Mouse (Mus musculus) CH12.LX (cell line): ENCODE data around the gene Gpr137. TPM values are rescaled to one million over a fixed set of nuclear protein-coding genes. Genes with fewer than 3 reads are reported as not detected.

Experiments
- DNase-seq: peaks from one replicate; pipeline ENCODE4 v3.0.0-alpha.2; 2013; ENCODE audit errors: extremely low read depth
- H3K27ac ChIP-seq: 2 replicates; pipeline ENCODE4 v1.5.1; 2012; ENCODE audit warnings: low read depth, mild to moderate bottlenecking, control low read depth, moderate library complexity; ENCODE audit not compliant: insufficient read depth
- H3K27me3 ChIP-seq: replicated peaks from 2 replicates; pipeline ENCODE3; 2012; ENCODE audit warnings: inconsistent platforms
- H3K36me3 ChIP-seq, 2 experiments: replicated peaks in 1 of 2; 2 replicates each; pipeline versions ENCODE3 to v1.6.1; 2012; ENCODE audit warnings: inconsistent platforms in 1 of 2, low read length in 1 of 2, mild to moderate bottlenecking in 1 of 2, mixed read lengths in 1 of 2, moderate library complexity in 1 of 2; ENCODE audit not compliant: control insufficient read depth in 1 of 2, insufficient read depth in 1 of 2
- H3K4me1 ChIP-seq, 2 experiments: 2 replicates each; pipeline ENCODE4 v1.6.1; 2012; ENCODE audit warnings: inconsistent platforms in 1 of 2, moderate library complexity in 1 of 2; ENCODE audit not compliant: insufficient read depth in 2 of 2, control insufficient read depth in 1 of 2
- H3K4me2 ChIP-seq: 2 replicates; pipeline ENCODE4 v1.6.1; 2012; ENCODE audit warnings: low read depth, mild to moderate bottlenecking, control low read depth; ENCODE audit not compliant: poor library complexity, insufficient read depth, severe bottlenecking
- H3K4me3 ChIP-seq, 3 experiments: fragments of 150-350 bp in 1 of 3; sonication (generic) in 1 of 3; replicated peaks in 1 of 3; 2 replicates each; pipeline versions ENCODE3 to v1.5.1; 2011 to 2012; ENCODE audit warnings: low read depth in 2 of 3, low read length in 2 of 3, mild to moderate bottlenecking in 2 of 3, moderate library complexity in 2 of 3, control low read depth in 1 of 3, improper control_type of control experiment in 1 of 3, inconsistent platforms in 1 of 3, mixed read lengths in 1 of 3; ENCODE audit not compliant: poor library complexity in 1 of 3
- H3K79me2 ChIP-seq: replicated peaks from 2 replicates; pipeline ENCODE4 v1.6.1; 2012; ENCODE audit warnings: mild to moderate bottlenecking, moderate library complexity; ENCODE audit not compliant: control insufficient read depth, poor library complexity, insufficient read depth, severe bottlenecking; ENCODE audit errors: extremely low read depth
- H3K9ac ChIP-seq: 2 replicates; pipeline ENCODE4 v1.6.1; 2012; ENCODE audit warnings: low read depth, mild to moderate bottlenecking, control low read depth, moderate library complexity; ENCODE audit not compliant: insufficient read depth
- H3K9me3 ChIP-seq: replicated peaks from 2 replicates; pipeline ENCODE3; 2012; ENCODE audit warnings: low read length, inconsistent platforms, mixed read lengths
- CHD2 ChIP-seq: IDR thresholded peaks from 2 replicates; pipeline ENCODE4 v1.6.1; 2011; ENCODE audit warnings: low read length, improper control_type of control experiment
- CTCF ChIP-seq, 2 experiments: IDR thresholded peaks in 1 of 2; conservative IDR thresholded peaks in 1 of 2; 2 replicates each; pipeline ENCODE4 v1.5.1; 2011 to 2012; ENCODE audit warnings: low read depth in 2 of 2, low read length in 2 of 2, improper control_type of control experiment in 1 of 2, inconsistent platforms in 1 of 2, mild to moderate bottlenecking in 1 of 2, moderate library complexity in 1 of 2
- E2F4 ChIP-seq: IDR thresholded peaks from 2 replicates; pipeline ENCODE4 v1.6.1; 2011; ENCODE audit warnings: low read depth, low read length, improper control_type of control experiment; ENCODE audit not compliant: insufficient replicate concordance
- ELF1 ChIP-seq: IDR thresholded peaks from 2 replicates; pipeline ENCODE4 v1.6.1; 2014; ENCODE audit warnings: low read depth, mild to moderate bottlenecking, inconsistent platforms, low read length, improper control_type of control experiment
- EP300 ChIP-seq: IDR thresholded peaks from 2 replicates; pipeline ENCODE4 v1.6.1; 2011; ENCODE audit warnings: low read length, improper control_type of control experiment
- ETS1 ChIP-seq: conservative IDR thresholded peaks from 2 replicates; pipeline ENCODE4 v1.6.1; 2012; ENCODE audit warnings: low read depth, mild to moderate bottlenecking, inconsistent platforms, low read length, improper control_type of control experiment, moderate library complexity
- GABPA ChIP-seq: IDR thresholded peaks from 2 replicates; pipeline ENCODE4 v1.6.1; 2012; ENCODE audit warnings: low read depth, low read length, improper control_type of control experiment, inconsistent platforms; ENCODE audit not compliant: insufficient replicate concordance
- HCFC1 ChIP-seq: IDR thresholded peaks from 2 replicates; pipeline ENCODE4 v1.6.1; 2012; ENCODE audit warnings: low read depth, mild to moderate bottlenecking, inconsistent platforms, low read length, improper control_type of control experiment
- IRF4 ChIP-seq: IDR thresholded peaks from 2 replicates; pipeline ENCODE4 v1.6.1; 2014; ENCODE audit warnings: low read depth, mild to moderate bottlenecking, inconsistent platforms, low read length, improper control_type of control experiment
- JUN ChIP-seq: IDR thresholded peaks from 2 replicates; pipeline ENCODE4 v1.6.1; 2011; ENCODE audit warnings: low read depth, mild to moderate bottlenecking, low read length, improper control_type of control experiment, moderate library complexity; ENCODE audit not compliant: insufficient read depth
- JUND ChIP-seq: conservative IDR thresholded peaks from 2 replicates; pipeline ENCODE4 v1.6.1; 2011; ENCODE audit warnings: low read depth, low read length, improper control_type of control experiment
- KAT2A ChIP-seq: IDR thresholded peaks from 2 replicates; pipeline ENCODE4 v1.6.1; 2012; ENCODE audit warnings: low read length, improper control_type of control experiment, inconsistent platforms; ENCODE audit not compliant: insufficient replicate concordance
- MAFK ChIP-seq: IDR thresholded peaks from 2 replicates; pipeline ENCODE4 v1.6.1; 2011; ENCODE audit warnings: low read length, improper control_type of control experiment; ENCODE audit not compliant: insufficient replicate concordance
- MAX ChIP-seq: IDR thresholded peaks from 2 replicates; pipeline ENCODE4 v1.6.1; 2011; ENCODE audit warnings: low read length, improper control_type of control experiment
- MAZ ChIP-seq: IDR thresholded peaks from 2 replicates; pipeline ENCODE4 v1.6.1; 2012; ENCODE audit warnings: low read depth, mild to moderate bottlenecking, inconsistent platforms, low read length, improper control_type of control experiment, moderate library complexity
- MEF2A ChIP-seq: IDR thresholded peaks from 2 replicates; pipeline ENCODE4 v1.6.1; 2014; ENCODE audit warnings: low read depth, mild to moderate bottlenecking, inconsistent platforms, low read length, improper control_type of control experiment, borderline replicate concordance
- MXI1 ChIP-seq: IDR thresholded peaks from 2 replicates; pipeline ENCODE4 v1.6.1; 2011; ENCODE audit warnings: mild to moderate bottlenecking, low read depth, low read length, improper control_type of control experiment
- MYC ChIP-seq: IDR thresholded peaks from 2 replicates; pipeline ENCODE4 v1.6.1; 2011; ENCODE audit warnings: low read depth, mild to moderate bottlenecking, improper control_type of control experiment, low read length
- NRF1 ChIP-seq: IDR thresholded peaks from 2 replicates; pipeline ENCODE4 v1.6.1; 2014; ENCODE audit warnings: low read depth, mild to moderate bottlenecking, inconsistent platforms, low read length, improper control_type of control experiment, moderate library complexity
- PAX5 ChIP-seq: IDR thresholded peaks from 2 replicates; pipeline ENCODE4 v1.6.1; 2012; ENCODE audit warnings: low read length, inconsistent platforms, mixed read lengths
- POLR2A ChIP-seq: IDR thresholded peaks from 2 replicates; pipeline ENCODE4 v1.6.1; 2011; ENCODE audit warnings: low read depth, mild to moderate bottlenecking, improper control_type of control experiment, low read length
- RAD21 ChIP-seq: IDR thresholded peaks from 2 replicates; pipeline ENCODE4 v1.6.1; 2011; ENCODE audit warnings: low read depth, mild to moderate bottlenecking, low read length, improper control_type of control experiment, moderate library complexity
- RCOR1 ChIP-seq: conservative IDR thresholded peaks from 2 replicates; pipeline ENCODE4 v1.6.1; 2012; ENCODE audit warnings: low read depth, mild to moderate bottlenecking, inconsistent platforms, low read length, improper control_type of control experiment
- SIN3A ChIP-seq: IDR thresholded peaks from 2 replicates; pipeline ENCODE4 v1.6.1; 2012; ENCODE audit warnings: low read length, improper control_type of control experiment, inconsistent platforms
- SMC3 ChIP-seq: IDR thresholded peaks from 2 replicates; pipeline ENCODE4 v1.6.1; 2011; ENCODE audit warnings: low read depth, low read length, improper control_type of control experiment
- TBP ChIP-seq: conservative IDR thresholded peaks from 2 replicates; pipeline ENCODE4 v1.6.1; 2011; ENCODE audit warnings: low read depth, low read length, improper control_type of control experiment
- TCF12 ChIP-seq: IDR thresholded peaks from 2 replicates; pipeline ENCODE4 v1.6.1; 2014; ENCODE audit warnings: low read depth, mild to moderate bottlenecking, inconsistent platforms, low read length, improper control_type of control experiment
- UBTF ChIP-seq: IDR thresholded peaks from 2 replicates; pipeline ENCODE4 v1.6.1; 2012; ENCODE audit warnings: low read depth, mild to moderate bottlenecking, inconsistent platforms, low read length, improper control_type of control experiment, moderate library complexity
- USF1 ChIP-seq: IDR thresholded peaks from 2 replicates; pipeline ENCODE4 v1.6.1; 2014; ENCODE audit warnings: low read depth, mild to moderate bottlenecking, inconsistent platforms, low read length, improper control_type of control experiment
- USF2 ChIP-seq: conservative IDR thresholded peaks from 2 replicates; pipeline ENCODE4 v1.6.1; 2011; ENCODE audit warnings: low read depth, low read length, improper control_type of control experiment
- ZC3H11A ChIP-seq: IDR thresholded peaks from 2 replicates; pipeline ENCODE4 v1.6.1; 2012; ENCODE audit warnings: low read depth, mild to moderate bottlenecking, inconsistent platforms, low read length, improper control_type of control experiment
- ZKSCAN1 ChIP-seq: IDR thresholded peaks from 2 replicates; pipeline ENCODE4 v1.6.1; 2012; ENCODE audit warnings: low read depth, inconsistent platforms, low read length, improper control_type of control experiment, borderline replicate concordance
- dilution Hi-C: fragments of 300-500 bp; cut with MboI; formaldehyde crosslinking; loops from 2 replicates; pipeline ENCODE4 v1.14.3; 2020; ENCODE audit warnings: low sequenced_read_pairs; ENCODE audit not compliant: extremely low pct_unique_long_range_greater_than_20kb, extremely low pct_ligation_motif_present
- in situ Hi-C: fragments of 300-500 bp; cut with MboI; formaldehyde crosslinking; loops from 3 replicates; pipeline ENCODE4 v1.14.3; 2019; ENCODE audit warnings: low sequenced_read_pairs, low pct_ligation_motif_present, low pct_unique_long_range_greater_than_20kb, mixed read lengths
- polyA plus RNA-seq: library from polyadenylated mRNA; unstranded; fragments of >175 nt; gene quantifications from 2 replicates; pipeline ENCODE4 v1.2.1, GENCODE M21; 2012; ENCODE audit warnings: low read depth; ENCODE audit not compliant: insufficient read length
- total RNA-seq, 2 experiments: library from RNA; depleted of rRNA; stranded (reverse); fragments of 300-350 nt in 1 of 2; fragments of >200 nt in 1 of 2; gene quantifications; 2 replicates each; pipeline ENCODE4 v1.2.3; 2012 to 2014

Gene Gpr137
- total and polyA plus RNA-seq, 3 experiments = 8.8 to 18.1 (median 14.4) TPM

DNA sequence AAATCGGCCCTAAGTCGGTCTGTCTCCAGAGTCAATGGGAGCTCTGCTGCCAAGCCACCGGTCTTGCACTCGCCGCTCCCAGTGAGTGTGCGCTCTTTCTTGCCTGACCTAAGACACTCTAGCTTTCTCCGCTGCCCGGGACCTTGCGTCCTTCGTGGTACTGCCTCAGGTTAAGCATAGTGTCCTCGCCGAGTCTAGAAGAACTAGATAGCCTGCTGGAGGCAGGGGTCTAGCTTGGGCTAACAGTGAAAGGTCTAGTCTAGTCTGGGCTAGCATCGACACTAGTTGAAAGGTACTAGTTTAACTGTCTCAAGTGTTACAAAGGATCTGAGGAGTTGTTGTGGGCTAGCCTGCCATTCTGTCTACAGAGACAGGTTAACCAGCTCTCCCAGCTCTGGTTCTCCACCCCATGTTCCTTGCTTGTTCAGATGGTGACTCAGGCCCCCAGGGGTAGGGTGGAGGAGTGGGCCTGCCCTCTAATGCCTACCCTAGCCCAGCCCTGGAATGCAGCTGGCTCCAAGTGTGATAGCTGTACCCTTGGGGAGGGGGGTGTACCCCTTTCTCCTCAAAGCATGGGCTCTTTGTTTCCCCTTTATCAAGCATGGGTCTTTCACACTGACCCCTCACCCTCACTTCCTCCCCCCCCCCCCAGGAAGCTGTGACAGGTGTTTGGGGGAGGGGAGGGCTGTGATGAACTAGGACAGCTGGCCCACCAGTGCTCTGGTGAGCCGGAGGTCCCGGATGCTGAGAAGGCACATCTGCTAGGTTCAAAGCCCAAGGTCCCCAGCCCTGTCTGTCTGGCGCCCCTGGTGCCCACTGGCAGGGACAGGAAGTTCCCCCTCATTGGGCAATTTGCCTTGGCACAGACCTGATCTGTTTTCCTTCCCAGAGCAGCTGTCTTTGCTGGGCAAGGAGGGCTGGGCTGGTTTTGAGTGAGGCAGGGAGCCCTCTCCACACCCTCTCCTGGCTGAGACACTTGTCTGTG, 33.5 kb upstream of the Gpr137 start, which contains the start of gene Plcb3 (continued):
- no peak; the same call in 1 of the 2 replicates for TF ChIP-seq MAX

DNA sequence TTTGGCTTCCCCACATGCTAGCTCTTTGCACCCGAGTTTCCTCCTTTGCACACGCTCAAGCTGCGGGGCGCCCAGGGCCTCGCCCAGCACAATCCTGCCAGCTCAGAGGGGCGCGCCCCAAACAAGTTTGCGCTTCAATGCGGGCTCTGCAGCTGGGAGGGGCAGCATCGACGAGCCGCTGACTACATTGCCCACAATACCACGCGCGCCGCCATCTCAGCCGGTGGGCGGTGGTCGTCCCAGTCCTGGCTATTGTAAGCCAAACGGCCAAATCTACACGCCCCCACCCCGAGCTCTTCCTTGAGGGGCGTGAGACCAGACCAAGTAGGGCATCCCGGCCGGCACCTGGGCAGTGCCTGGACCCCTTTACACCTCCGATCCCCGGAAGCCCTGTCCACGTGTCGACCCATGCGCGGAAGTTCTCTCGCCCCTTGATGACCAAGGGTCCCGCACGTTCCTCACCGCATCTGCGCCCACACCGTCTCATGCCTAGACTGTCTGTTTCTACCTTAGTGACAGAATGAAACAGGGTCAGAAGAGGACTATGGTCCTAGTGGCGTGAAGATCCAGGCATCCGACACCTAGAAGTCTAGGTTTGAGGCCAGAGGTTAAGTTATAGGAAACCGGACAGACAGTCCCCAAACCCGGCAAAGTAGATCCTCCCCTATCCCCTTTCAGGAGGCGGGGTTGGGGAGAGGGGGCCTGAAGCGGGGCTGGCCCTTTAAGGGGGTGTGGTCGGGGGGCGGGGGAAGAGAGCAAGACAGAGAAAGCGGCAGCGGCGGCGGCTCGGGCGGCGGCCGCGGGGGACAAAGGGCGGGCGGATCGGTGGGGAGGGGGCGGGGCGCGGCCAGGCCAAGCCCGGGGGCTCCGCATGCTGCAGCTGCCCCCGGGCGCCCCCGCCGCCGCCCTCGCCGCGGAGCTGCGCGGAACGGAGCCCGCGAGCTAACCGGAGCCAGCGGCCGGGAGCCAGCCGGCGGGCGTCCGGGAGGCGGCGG, 32.2 kb upstream of the Gpr137 start, which contains the start of gene Ppp1r14b:
Gene Ppp1r14b (plus strand): TSS at position 758 of the 995 bp plus-strand sequence.
- DNase-seq = peak; percentile 90
- peak within 1 kb of the TSS; percentile 79 to 87 (median 85) for H3K4me3 ChIP-seq
- dilution Hi-C loops (no loop called here), in situ Hi-C loops (no loop called here)
- H3K27ac ChIP-seq = peak within 1 kb of the TSS; percentile 54
- H3K36me3 ChIP-seq = peaks cover 14 to 25% of the 10 kb centered on the region in 2 experiments
- peaks cover 19 to 60% of the 10 kb centered on the region in 2 experiments for H3K4me1 ChIP-seq
- no peaks in the 10 kb centered on the region for H3K9me3 ChIP-seq
- peaks cover 29% of the 10 kb centered on the region for H3K79me2 ChIP-seq
- peak within 1 kb of the TSS; percentile 75 for H3K4me2 ChIP-seq
- peaks cover 3% of the 10 kb centered on the region for H3K27me3 ChIP-seq
- H3K9ac ChIP-seq = peak within 1 kb of the TSS; percentile 73
- no peak for TF ChIP-seq UBTF
- peak; percentile 69 for TF ChIP-seq USF1
- TF ChIP-seq MAX = peak; percentile 90
- TF ChIP-seq KAT2A = 0 out of 2 replicates have a peak, but pooled peaks have one; percentile 14
- no peak for TF ChIP-seq EP300
- no peak for TF ChIP-seq ZKSCAN1
- no peak for TF ChIP-seq JUN
- peak; percentile 97 for TF ChIP-seq MXI1
- TF ChIP-seq RCOR1 = no peak
- TF ChIP-seq E2F4 = no peak
- TF ChIP-seq IRF4 = no peak; the same call in 1 of the 2 replicates
- no peak for TF ChIP-seq NRF1
- TF ChIP-seq MYC = peak; percentile 93
- peak; percentile 63 for TF ChIP-seq POLR2A
- TF ChIP-seq ZC3H11A = no peak
- no peak for TF ChIP-seq CHD2
- no peak for TF ChIP-seq SMC3
- peak; percentile 46 for TF ChIP-seq USF2
- peak; percentile 79; the same call in 1 of the 2 replicates for TF ChIP-seq MAZ
- peak; percentile 96 for TF ChIP-seq SIN3A
- no peak for TF ChIP-seq JUND
- TF ChIP-seq ELF1 = peak; percentile 77
- no peak for TF ChIP-seq MEF2A
- no peak for TF ChIP-seq GABPA
- TF ChIP-seq TBP = 0 out of 2 replicates have a peak, but pooled peaks have one; percentile 15
- no peak for TF ChIP-seq TCF12
- TF ChIP-seq PAX5 = no peak
- no peak for TF ChIP-seq RAD21
- TF ChIP-seq HCFC1 = peak; percentile 85
- TF ChIP-seq MAFK = no peak
- no peak for TF ChIP-seq CTCF (conservative IDR thresholded peaks at IDR 0.05 in 1 of 2, IDR thresholded peaks at IDR 0.05 in 1 of 2; ENCODE audit: low read depth in 2 of 2, low read length in 2 of 2)
- TF ChIP-seq ETS1 = no peak
